Mouse (Mus musculus): Measurements from ENCODE around the gene Tlr8. TPM values are rescaled to one million over a fixed set of nuclear protein-coding genes. Genes with fewer than 3 reads are reported as not detected.

The Tlr8 gene
- polyA plus RNA-seq, 1 experiment from 2014 or later = 0.17 TPM

Other genes starting within 250 kb of the Tlr8 start
- gene Tmsb4x, start 55.0 kb downstream of the Tlr8 start, polyA plus RNA-seq (2014; fragmentation: Nextera tagmentation; extraction: Ambion mirVana) = 3,887 and 4,316 TPM in 2 replicates
- gene Tlr7, start 66.2 kb upstream of the Tlr8 start, polyA plus RNA-seq (2014; fragmentation: Nextera tagmentation; extraction: Ambion mirVana) = 0.47 and 0.88 TPM in 2 replicates
- 21.4 and 25.9 TPM in 2 replicates for gene Prps2, start 118.4 kb upstream of the Tlr8 start, polyA plus RNA-seq (2014; fragmentation: Nextera tagmentation; extraction: Ambion mirVana)

Data from forebrain, embryonic 11.5 days (tissue).